Mouse (Mus musculus) stomach, postnatal 0 days (tissue): Measurements from ENCODE around the gene Ell3. TPM values are rescaled to one million over a fixed set of nuclear protein-coding genes. Genes with fewer than 3 reads are reported as not detected.

Source experiments
- ATAC-seq: fragments of 200-750 bp; cut with Nextera tagmentation; 2 replicates; pipeline ENCODE4 v1.8.0; 2017; ENCODE audit not compliant: low FRiP score, low TSS enrichment
- DNase-seq: peaks from one replicate; pipeline ENCODE4 v3.0.0-alpha.2; 2016; ENCODE audit warnings: low spot score
- H3K27ac ChIP-seq: fragments of 300-500 bp; sonication (generic); replicated peaks from 2 replicates; pipeline ENCODE4 v1.5.1; 2014; ENCODE audit warnings: mild to moderate bottlenecking, control low read depth
- H3K27me3 ChIP-seq: fragments of 300-500 bp; sonication (generic); 2 replicates; pipeline ENCODE4 v1.6.1; 2014; ENCODE audit warnings: low read length; ENCODE audit not compliant: control insufficient read depth, insufficient read depth
- H3K36me3 ChIP-seq: fragments of 300-500 bp; sonication (generic); 2 replicates; pipeline ENCODE4 v1.6.1; 2014; ENCODE audit warnings: low read length, mixed read lengths; ENCODE audit not compliant: control insufficient read depth, insufficient read depth
- H3K4me1 ChIP-seq: fragments of 300-500 bp; sonication (generic); replicated peaks from 2 replicates; pipeline ENCODE4 v1.6.1; 2014; ENCODE audit warnings: antibody characterized with exemption; ENCODE audit not compliant: control insufficient read depth, insufficient read depth
- H3K4me2 ChIP-seq: fragments of 300-500 bp; sonication (generic); replicated peaks from 2 replicates; pipeline ENCODE4 v1.6.1; 2014; ENCODE audit warnings: low read depth, mild to moderate bottlenecking, control low read depth, moderate library complexity
- H3K4me3 ChIP-seq: fragments of 300-500 bp; sonication (generic); 2 replicates; pipeline ENCODE4 v1.5.1; 2014; ENCODE audit warnings: low read depth, low read length, control low read depth
- H3K9ac ChIP-seq: fragments of 300-500 bp; sonication (generic); 2 replicates; pipeline ENCODE4 v1.6.1; 2014; ENCODE audit warnings: mild to moderate bottlenecking, low read length, control low read depth, mixed read lengths
- H3K9me3 ChIP-seq: fragments of 300-500 bp; sonication (generic); 2 replicates; pipeline ENCODE4 v1.6.1; 2016; ENCODE audit warnings: low read length; ENCODE audit not compliant: control insufficient read depth
- CTCF ChIP-seq: IDR thresholded peaks from 2 replicates; pipeline ENCODE4 v1.5.1; 2016; ENCODE audit warnings: antibody characterized with exemption, low read depth, mild to moderate bottlenecking, moderate library complexity
- EP300 ChIP-seq: optimal IDR thresholded peaks from 2 replicates; pipeline ENCODE3; 2016; ENCODE audit warnings: antibody characterized with exemption
- WGBS: fragments of 180-500 bp; shearing (Covaris S2); extraction: QIAGEN DNeasy Blood & Tissue Kit; methylation state at CpG from one replicate; pipeline ENCODE4 v1.1.7; 2014; 5-methylcytosine and 5-hydroxymethylcytosine counted together
- polyA plus RNA-seq: library from polyadenylated mRNA; unstranded; fragments of >200 nt; fragmentation: Nextera tagmentation; extraction: Ambion mirVana; gene quantifications from 2 replicates; pipeline ENCODE4 v1.2.1, GENCODE M21; 2015

Ell3 gene
- polyA plus RNA-seq, 1 experiment from 2014 or later: 4.9 TPM

GRCm38 (mm10) chr2:121456692-121457642 lies 12.9 kb upstream of the Ell3 start, which contains the start of gene Serinc4:
Gene Serinc4 (minus strand): TSS chr2:121456781.
- Histone ChIP-seq H3K36me3 (no peaks in the 10 kb centered on the region; the same call in 1 of the 2 replicates), H3K4me1 (no peaks in the 10 kb centered on the region), H3K9ac (peak within 1 kb of the TSS; percentile 64), H3K27me3 (no peaks in the 10 kb centered on the region), H3K4me3 (peak within 1 kb of the TSS; percentile 62), H3K4me2 (peak within 1 kb of the TSS; percentile 65), H3K27ac (peak within 1 kb of the TSS; percentile 82), H3K9me3 (no peaks in the 10 kb centered on the region)
- WGBS: 3% methylated on average over 41 of the region's 41 CpGs
- DNase-seq (peak; percentile 91), ATAC-seq (peak; percentile 90)
- TF ChIP-seq EP300 (no peak), CTCF (no peak)

- H3K9ac ChIP-seq: no peak overlapping the region
- TF ChIP-seq CTCF (no peak), EP300 (no peak)
- no peaks in the 10 kb centered on the region for H3K27me3 ChIP-seq
- no peak overlapping the region for H3K27ac ChIP-seq
- WGBS: 66% methylated on average over 5 of the region's 5 CpGs
- H3K4me3 ChIP-seq: no peak overlapping the region
- no peaks in the 10 kb centered on the region for H3K4me1 ChIP-seq
- H3K9me3 ChIP-seq: no peaks in the 10 kb centered on the region
- no peak for ATAC-seq
- no peak for DNase-seq
- no peak overlapping the region for H3K4me2 ChIP-seq
- no peaks in the 10 kb centered on the region; the same call in 1 of the 2 replicates for H3K36me3 ChIP-seq
Measured at GRCm38 (mm10) chr2:121455534-121455933, 11.5 kb upstream of the Ell3 start.

- no peaks in the 10 kb centered on the region for H3K27me3 ChIP-seq
- TF ChIP-seq CTCF: no peak
- no peak for TF ChIP-seq EP300
- H3K4me3 ChIP-seq: no peak overlapping the region
- H3K9ac ChIP-seq: no peak overlapping the region
- DNase-seq (no peak), ATAC-seq (no peak)
- H3K9me3 ChIP-seq: no peaks in the 10 kb centered on the region
- H3K4me1 ChIP-seq: no peaks in the 10 kb centered on the region
- WGBS: 83% methylated on average over 6 of the region's 6 CpGs
- no peaks in the 10 kb centered on the region; the same call in 1 of the 2 replicates for H3K36me3 ChIP-seq
- H3K4me2 ChIP-seq: no peak overlapping the region
- H3K27ac ChIP-seq: no peak overlapping the region
Measured at GRCm38 (mm10) chr2:121453917-121454316, 9.8 kb upstream of the Ell3 start.

- no peak for ATAC-seq
- no peak within 1 kb of the TSS for H3K4me2 ChIP-seq
- no peak within 1 kb of the TSS for H3K9ac ChIP-seq
- H3K27me3 ChIP-seq: no peaks in the 10 kb centered on the region
- no peak within 1 kb of the TSS; the same call in 1 of the 2 replicates for H3K27ac ChIP-seq
- no peak within 1 kb of the TSS for H3K4me3 ChIP-seq
- no peaks in the 10 kb centered on the region for H3K4me1 ChIP-seq
- H3K9me3 ChIP-seq: no peaks in the 10 kb centered on the region
- no peak for TF ChIP-seq CTCF
- TF ChIP-seq EP300: no peak
- WGBS: 49% methylated on average over 4 of the region's 4 CpGs
- DNase-seq: no peak
- no peaks in the 10 kb centered on the region; the same call in 1 of the 2 replicates for H3K36me3 ChIP-seq
Measured at GRCm38 (mm10) chr2:121452990-121453389, 8.9 kb upstream of the Ell3 start, which contains the start of gene Hypk. Gene Hypk (plus strand): TSS chr2:121453290.

GRCm38 (mm10) chr2:121452361-121452760 lies 8.3 kb upstream of the Ell3 start:
- ATAC-seq (no peak), DNase-seq (no peak)
- Histone ChIP-seq H3K27ac (no peak overlapping the region; the same call in 1 of the 2 replicates), H3K4me3 (no peak overlapping the region), H3K36me3 (no peaks in the 10 kb centered on the region; the same call in 1 of the 2 replicates), H3K9ac (no peak overlapping the region), H3K4me1 (no peaks in the 10 kb centered on the region), H3K9me3 (no peaks in the 10 kb centered on the region), H3K4me2 (no peak overlapping the region), H3K27me3 (no peaks in the 10 kb centered on the region)
- WGBS: 69% methylated on average over 4 of the region's 4 CpGs
- TF ChIP-seq EP300 (no peak), CTCF (no peak)

- Histone ChIP-seq H3K4me2 (peak overlapping the region; percentile 86), H3K27ac (peak overlapping the region; percentile 99), H3K4me1 (no peaks in the 10 kb centered on the region), H3K9me3 (no peaks in the 10 kb centered on the region), H3K9ac (peak overlapping the region; percentile 99), H3K27me3 (no peaks in the 10 kb centered on the region), H3K36me3 (no peaks in the 10 kb centered on the region; the same call in 1 of the 2 replicates), H3K4me3 (peak overlapping the region; percentile 99)
- TF ChIP-seq CTCF (peak; percentile 22; the same call in 1 of the 2 replicates), EP300 (no peak)
- under 1% methylated on average over 7 of the region's 7 CpGs for whole genome bisulfite sequencing
- DNase-seq: peak; percentile 34
- ATAC-seq: no peak
Measured at GRCm38 (mm10) chr2:121450093-121450492, 6.0 kb upstream of the Ell3 start.
